Mouse (Mus musculus) small intestine, adult 10 weeks (tissue): ENCODE data around the gene Scn4b. TPM values are rescaled to one million over a fixed set of nuclear protein-coding genes. Genes with fewer than 3 reads are reported as not detected.

Source experiments
- polyA plus RNA-seq: library from polyadenylated mRNA; stranded (reverse); fragments of 350-450 nt; fragmentation: Illumina TruSeq; extraction: RNeasy Lipid Tissue Mini Kit (QIAGEN cat#74804); gene quantifications from one replicate; pipeline ENCODE4 v1.2.3, GENCODE M21; 2014; ENCODE audit warnings: low replicate concordance

Gene Scn4b
- polyA plus RNA-seq, result not detected

DNA sequence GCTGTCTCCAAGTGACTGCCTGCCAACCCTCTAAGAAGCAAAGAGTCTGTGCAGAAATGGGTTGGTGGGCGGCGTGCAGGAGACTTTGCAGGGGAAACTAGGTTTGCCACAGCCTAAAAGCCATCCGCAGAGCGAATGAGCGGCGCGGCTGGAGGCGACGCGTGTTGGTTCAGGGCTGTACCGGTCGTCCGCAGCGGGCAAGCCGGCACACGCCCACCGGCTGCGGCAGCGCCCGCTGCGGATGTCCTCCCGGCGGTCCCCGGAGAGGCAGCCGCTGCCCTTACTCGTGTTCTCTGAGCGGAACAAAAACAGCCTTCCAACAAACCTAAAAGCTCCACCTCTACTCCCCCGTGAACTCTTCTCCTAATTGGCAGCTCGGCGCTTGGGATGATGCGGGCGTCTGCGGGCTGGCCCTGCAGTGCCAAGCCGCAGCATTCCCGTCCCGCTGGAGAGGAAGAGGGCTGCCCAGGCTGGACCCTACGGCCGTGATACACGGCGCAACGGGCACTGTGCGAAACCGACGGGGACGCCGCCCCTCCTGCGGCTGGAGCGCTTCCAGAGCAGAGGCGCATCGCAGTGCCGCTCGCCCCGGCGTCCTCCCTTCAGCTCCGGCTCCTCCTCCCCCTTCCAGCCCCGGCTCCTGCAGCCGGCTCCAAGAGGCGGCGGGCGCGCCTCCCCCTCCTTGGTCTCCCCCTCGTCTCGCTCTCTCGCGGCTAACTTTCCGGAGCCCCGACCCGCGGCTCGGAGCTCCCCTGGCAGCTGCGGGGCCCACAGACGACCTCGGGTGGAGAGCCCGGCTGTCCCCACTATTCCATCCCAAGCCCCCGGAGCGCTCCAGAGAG is at the start of gene Scn4b:
Scn4b (plus strand) TSS at position 205 of the 842 bp plus-strand sequence.

GRCm38 (mm10) chr9:45117741-45118431 is 20.3 kb upstream of the Scn4b start, which contains the start of gene Scn2b:
Scn2b (plus strand) TSS chr9:45117782.

GRCm38 (mm10) chr9:45181770-45182169 is 43.6 kb downstream of the Scn4b start, which contains the start of gene BC049352:
BC049352 (plus strand) TSS chr9:45182007.

Other genes with a start within 250 kb of the Scn4b start
- 807 TPM for gene Atp5l, start 217.7 kb upstream of the Scn4b start, polyA plus RNA-seq
- 74.3 TPM for gene Ube4a, start 172.8 kb upstream of the Scn4b start, polyA plus RNA-seq
- 15.6 TPM for gene Cd3g, start 158.0 kb upstream of the Scn4b start, polyA plus RNA-seq
- gene Cd3d, start 156.6 kb upstream of the Scn4b start, polyA plus RNA-seq, result 1.2 TPM
- 7.4 TPM for gene Cd3e, start 128.8 kb upstream of the Scn4b start, polyA plus RNA-seq
- gene Mpzl2, start 98.6 kb upstream of the Scn4b start, polyA plus RNA-seq, result 48.4 TPM
- gene Mpzl3, start 83.2 kb upstream of the Scn4b start, polyA plus RNA-seq, result 19.2 TPM
- 148 TPM for gene Jaml, start 59.2 kb upstream of the Scn4b start, polyA plus RNA-seq
- gene Scn2b, start 20.6 kb upstream of the Scn4b start, polyA plus RNA-seq, result 1.0 TPM
- not detected for gene BC049352, start 43.6 kb downstream of the Scn4b start, polyA plus RNA-seq
- 30.0 TPM for gene Tmprss4, start 65.7 kb downstream of the Scn4b start, polyA plus RNA-seq
- 0.33 TPM for gene Il10ra, start 130.8 kb downstream of the Scn4b start, polyA plus RNA-seq
- not detected for gene Tmprss13, start 180.7 kb downstream of the Scn4b start, polyA plus RNA-seq
- gene Fxyd6, start 231.8 kb downstream of the Scn4b start, polyA plus RNA-seq, result 0.37 TPM